Mouse (Mus musculus): ENCODE data around the gene Washc3. TPM values are rescaled to one million over a fixed set of nuclear protein-coding genes. Genes with fewer than 3 reads are reported as not detected.

Gene Washc3
- polyA plus RNA-seq, 1 experiment: 14.4 TPM

DNA sequence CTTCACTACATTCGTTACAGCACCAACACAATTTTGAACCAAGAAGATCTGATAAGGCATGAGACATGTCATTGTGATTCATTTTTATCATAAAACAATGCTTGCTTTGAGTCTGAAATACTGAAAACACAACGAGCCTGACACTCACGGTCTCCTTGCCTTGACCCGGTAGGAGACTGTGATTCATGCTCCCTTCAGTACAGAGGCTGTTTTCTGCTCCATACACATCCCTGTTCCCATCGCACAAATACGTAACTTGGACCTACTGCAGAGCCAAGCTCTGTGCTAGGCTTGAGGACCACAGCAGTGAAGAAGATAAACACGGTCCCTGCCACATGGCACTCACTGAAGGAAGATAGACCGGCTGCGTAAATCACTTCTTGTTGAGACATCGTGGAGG, 87.2 kb downstream of the Washc3 start:
- DNase-seq: no peak
- 72% methylated on average over 10 of the region's 10 CpGs for WGBS
- TF ChIP-seq CTCF (IDR thresholded peaks at IDR 0.05; ENCODE audit: insufficient read depth, low read length) (no peak), POLR2A (IDR thresholded peaks at IDR 0.05; ENCODE audit: borderline replicate concordance, extremely low read depth, low read depth, low read length) (no peak)
- no peaks in the 10 kb centered on the region for H3K4me1 ChIP-seq (ENCODE audit: control insufficient read depth, insufficient read depth, low read length)
- no peak overlapping the region for H3K4me3 ChIP-seq (replicated peaks; ENCODE audit: extremely low read depth, low read depth, low read length)

DNA sequence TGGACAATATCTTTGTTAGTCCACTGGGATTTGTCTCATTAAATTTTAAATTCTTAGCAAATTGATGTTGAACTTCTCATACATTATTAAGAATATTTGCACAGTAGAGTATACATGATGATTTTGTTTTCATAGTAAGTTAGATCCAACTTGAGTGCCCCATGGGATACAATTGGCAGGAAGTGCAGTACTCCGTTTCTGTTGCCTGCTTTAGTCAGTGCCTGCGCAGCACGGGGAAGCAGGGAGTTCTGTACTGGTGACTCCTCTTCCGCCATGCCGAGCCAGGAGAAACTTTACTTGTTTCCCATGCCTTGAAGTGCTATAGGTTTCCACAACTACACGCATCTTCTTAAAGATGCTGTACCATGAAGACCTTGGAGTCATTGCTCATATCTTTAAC, 94.2 kb downstream of the Washc3 start:
- TF ChIP-seq CTCF (IDR thresholded peaks at IDR 0.05; ENCODE audit: insufficient read depth, low read length) (no peak), POLR2A (IDR thresholded peaks at IDR 0.05; ENCODE audit: borderline replicate concordance, extremely low read depth, low read depth, low read length) (no peak)
- 81% methylated on average over 6 of the region's 6 CpGs for WGBS
- Histone ChIP-seq H3K4me1 (ENCODE audit: control insufficient read depth, insufficient read depth, low read length) (no peaks in the 10 kb centered on the region), H3K4me3 (replicated peaks; ENCODE audit: extremely low read depth, low read depth, low read length) (no peak overlapping the region)
- no peak for DNase-seq

Other genes with a start within 250 kb of the Washc3 start
- gene Pmch, start 110.0 kb upstream of the Washc3 start, polyA plus RNA-seq (2012; rRNA removed): not detected in 2 replicates
- 0.24 and 0.25 TPM in 2 replicates for gene Parpbp, start 54.2 kb upstream of the Washc3 start, polyA plus RNA-seq (2012; rRNA removed)
- gene Nup37, start 54.1 kb upstream of the Washc3 start, polyA plus RNA-seq (2012; rRNA removed): 2.3 and 3.6 TPM in 2 replicates
- gene Dram1, start 178.0 kb downstream of the Washc3 start, polyA plus RNA-seq (2012; rRNA removed): 326 and 360 TPM in 2 replicates
- 12.4 and 16.6 TPM in 2 replicates for gene Gnptab, start 178.0 kb downstream of the Washc3 start, polyA plus RNA-seq (2012; rRNA removed)